Mouse (Mus musculus) spleen, adult 2 months (tissue): ENCODE measurements around the gene Dpp6.

Experiments
- CTCF ChIP-seq: fragments of 200-500 bp; IDR thresholded peaks from 2 replicates; pipeline ENCODE4 v1.5.1; 2011; ENCODE audit warnings: mild to moderate bottlenecking, inconsistent platforms; ENCODE audit not compliant: insufficient read depth, insufficient read length, insufficient replicate concordance; ENCODE audit errors: extremely low read depth
- POLR2A ChIP-seq: fragments of 200-500 bp; IDR thresholded peaks from 2 replicates; pipeline ENCODE4 v1.6.1; 2011; ENCODE audit warnings: low read depth, low read length, inconsistent platforms

GRCm38 (mm10) chr5:27056436-27056835 is 239.4 kb downstream of the Dpp6 start:
- TF ChIP-seq CTCF: no peak
- TF ChIP-seq POLR2A: no peak
